Mouse (Mus musculus) MEL (cell line): ENCODE results near the gene Tmem92.
"Not testable (repeated sequence)": the region's sequence is repeated elsewhere in the genome, so short reads cannot be mapped to it uniquely, and the experiment has no call there.

Experiments
- MAFK ChIP-seq: IDR thresholded peaks from 2 replicates; pipeline ENCODE4 v1.6.1; 2011; ENCODE audit warnings: low read depth, mild to moderate bottlenecking, low read length, improper control_type of control experiment, borderline replicate concordance
- ZC3H11A ChIP-seq: IDR thresholded peaks from 2 replicates; pipeline ENCODE4 v1.6.1; 2012; ENCODE audit warnings: low read depth, mild to moderate bottlenecking, inconsistent platforms, low read length, improper control_type of control experiment
- ZNF384 ChIP-seq: IDR thresholded peaks from 2 replicates; pipeline ENCODE4 v1.6.1; 2012; ENCODE audit warnings: low read depth, mild to moderate bottlenecking, inconsistent platforms, low read length, improper control_type of control experiment

DNA sequence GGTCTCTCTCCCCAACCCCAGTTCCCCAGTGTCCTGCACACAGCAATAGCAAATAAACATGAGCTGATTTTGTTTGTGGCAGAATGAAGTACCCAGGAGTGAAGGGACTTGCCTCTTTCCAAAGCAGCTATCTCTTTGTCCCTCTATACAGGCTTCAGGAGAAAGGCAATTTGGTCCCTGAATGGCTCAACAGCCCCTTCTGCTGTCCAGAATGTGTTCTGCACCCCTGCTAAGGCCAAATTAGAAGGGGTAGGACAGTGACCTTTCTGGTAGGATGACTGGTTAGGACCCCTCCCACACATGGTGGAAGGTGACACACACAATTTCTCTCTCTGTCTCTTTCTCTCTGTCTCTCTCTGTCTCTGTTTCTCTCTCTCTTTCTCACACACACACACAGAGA is 36.9 kb upstream of the Tmem92 start:
- not testable (repeated sequence) for TF ChIP-seq ZNF384, MAFK, ZC3H11A
